Mouse (Mus musculus) activated CD4-positive, CD25-positive, alpha-beta regulatory T cell, adult 4 months (primary cell): ENCODE results near the gene F2. TPM values are rescaled to one million over a fixed set of nuclear protein-coding genes. Genes with fewer than 3 reads are reported as not detected.
A peak's percentile ranks its signal among the peaks of the same experiment; 100 is the strongest.

Experiments
- ATAC-seq: one replicate; pipeline ENCODE4 v1.8.0; 2017
- polyA plus RNA-seq, 2 experiments: library from polyadenylated mRNA; unstranded; fragments of 100-300 nt; shearing (Covaris generic); gene quantifications; one replicate each; pipeline ENCODE4 v1.2.1; 2017

Gene F2
- polyA plus RNA-seq: under 1 TPM in 1 of 2 experiments, not detected in 1; 0.24 TPM

- no peak for ATAC-seq
Observed at GRCm38 (mm10) chr2:91636229-91636628, at the start of gene F2. F2 (minus strand) TSS chr2:91636414.

GRCm38 (mm10) chr2:91683919-91684318 is 47.7 kb upstream of the F2 start:
- no peak for ATAC-seq

- no peak for ATAC-seq
Observed at GRCm38 (mm10) chr2:91682850-91683249, 46.6 kb upstream of the F2 start.

- no peak for ATAC-seq
Observed at GRCm38 (mm10) chr2:91676961-91677360, 40.7 kb upstream of the F2 start.

GRCm38 (mm10) chr2:91676420-91676819 is 40.2 kb upstream of the F2 start:
- no peak for ATAC-seq

GRCm38 (mm10) chr2:91674895-91675294 is 38.7 kb upstream of the F2 start:
- no peak for ATAC-seq

- no peak for ATAC-seq
Observed at GRCm38 (mm10) chr2:91673587-91673986, 37.4 kb upstream of the F2 start.

- ATAC-seq: no peak
Observed at GRCm38 (mm10) chr2:91670038-91670437, 33.8 kb upstream of the F2 start.

- no peak for ATAC-seq
Observed at GRCm38 (mm10) chr2:91669326-91669725, 33.1 kb upstream of the F2 start.

GRCm38 (mm10) chr2:91667747-91668146 is 31.5 kb upstream of the F2 start:
- ATAC-seq: no peak

- no peak for ATAC-seq
Observed at GRCm38 (mm10) chr2:91666386-91666910, 30.2 kb upstream of the F2 start.

GRCm38 (mm10) chr2:91664780-91665179 is 28.6 kb upstream of the F2 start:
- ATAC-seq: no peak

GRCm38 (mm10) chr2:91660981-91661380 is 24.8 kb upstream of the F2 start:
- no peak for ATAC-seq

- ATAC-seq: no peak
Observed at GRCm38 (mm10) chr2:91659657-91660056, 23.4 kb upstream of the F2 start.

GRCm38 (mm10) chr2:91656774-91657173 is 20.6 kb upstream of the F2 start:
- ATAC-seq: no peak

GRCm38 (mm10) chr2:91655827-91656226 is 19.6 kb upstream of the F2 start:
- ATAC-seq: no peak

GRCm38 (mm10) chr2:91655388-91655787 is 19.2 kb upstream of the F2 start:
- no peak for ATAC-seq

- no peak for ATAC-seq
Observed at GRCm38 (mm10) chr2:91652863-91653262, 16.6 kb upstream of the F2 start.

GRCm38 (mm10) chr2:91651458-91652258 is 15.4 kb upstream of the F2 start:
- no peak for ATAC-seq

GRCm38 (mm10) chr2:91650360-91650995 is 14.3 kb upstream of the F2 start:
- ATAC-seq: no peak

- peak; percentile 92 for ATAC-seq
Observed at GRCm38 (mm10) chr2:91649553-91650359, 13.5 kb upstream of the F2 start, which contains the start of the genes Zfp408 and Arhgap1. Zfp408 (minus strand) TSS chr2:91649791. Arhgap1 (plus strand) TSS chr2:91649860.

GRCm38 (mm10) chr2:91649152-91649551 is 12.9 kb upstream of the F2 start:
- no peak for ATAC-seq

GRCm38 (mm10) chr2:91646733-91647132 is 10.5 kb upstream of the F2 start:
- ATAC-seq: no peak
